Mouse (Mus musculus) small intestine, adult 2 months (tissue): ENCODE measurements around the gene Cacna1c. TPM values are rescaled to one million over a fixed set of nuclear protein-coding genes. Genes with fewer than 3 reads are reported as not detected.

Experiments used
- H3K27ac ChIP-seq: fragments of 200-500 bp; 2 replicates; pipeline ENCODE4 v1.5.1; 2012; ENCODE audit warnings: low read depth, low read length, control low read depth, inconsistent platforms; ENCODE audit not compliant: insufficient read depth
- H3K27me3 ChIP-seq: fragments of 200-500 bp; 2 replicates; pipeline ENCODE4 v1.6.1; 2012; ENCODE audit warnings: mild to moderate bottlenecking, moderate library complexity, low read length, inconsistent platforms; ENCODE audit not compliant: control insufficient read depth, insufficient read depth
- H3K36me3 ChIP-seq: fragments of 200-500 bp; 2 replicates; pipeline ENCODE4 v1.6.1; 2012; ENCODE audit warnings: mild to moderate bottlenecking, low read length, control low read depth, inconsistent platforms; ENCODE audit not compliant: control insufficient read depth, insufficient read depth
- H3K4me1 ChIP-seq: fragments of 200-500 bp; 2 replicates; pipeline ENCODE4 v1.6.1; 2012; ENCODE audit warnings: low read length, inconsistent platforms, mixed read lengths; ENCODE audit not compliant: control insufficient read depth, insufficient read depth, insufficient read length
- H3K4me3 ChIP-seq: fragments of 200-500 bp; 2 replicates; pipeline ENCODE4 v1.5.1; 2012; ENCODE audit warnings: low read depth, mild to moderate bottlenecking, control low read depth, inconsistent platforms, low read length, moderate library complexity
- CTCF ChIP-seq: fragments of 200-500 bp; IDR thresholded peaks from 2 replicates; pipeline ENCODE4 v1.5.1; 2012; ENCODE audit warnings: low read depth, mild to moderate bottlenecking, control low read depth, inconsistent platforms, low read length, moderate library complexity, mixed read lengths; ENCODE audit not compliant: insufficient replicate concordance, insufficient read length; ENCODE audit errors: extremely low read depth
- POLR2A ChIP-seq: fragments of 200-500 bp; IDR thresholded peaks from 2 replicates; pipeline ENCODE4 v1.6.1; 2012; ENCODE audit warnings: low read depth, mild to moderate bottlenecking, control low read depth, inconsistent platforms, low read length, moderate library complexity
- WGBS: fragments of 180-500 bp; shearing (Covaris S2); methylation state at CpG from one replicate; pipeline ENCODE4 v1.1.7; 2018; 5-methylcytosine and 5-hydroxymethylcytosine counted together
- polyA plus RNA-seq: library from polyadenylated mRNA; depleted of rRNA; stranded (reverse); fragments of >200 nt; gene quantifications from 2 replicates; pipeline ENCODE4 v1.2.3, GENCODE M21; 2012

The Cacna1c gene
- polyA plus RNA-seq, 1 experiment: 2.6 TPM

GRCm38 (mm10) chr6:118870241-118870841, 325.9 kb downstream of the Cacna1c start:
- no peaks in the 10 kb centered on the region for H3K36me3 ChIP-seq
- no peak overlapping the region for H3K27ac ChIP-seq
- 0 out of 2 replicates have a peak, but pooled peaks cover 2% of the 10 kb centered on the region for H3K4me1 ChIP-seq
- 53% methylated on average over 7 of the region's 7 CpGs for WGBS
- no peak for TF ChIP-seq POLR2A
- TF ChIP-seq CTCF: no peak
- H3K4me3 ChIP-seq: no peak overlapping the region
- H3K27me3 ChIP-seq: no peaks in the 10 kb centered on the region

GRCm38 (mm10) chr6:118867384-118867783, 328.8 kb downstream of the Cacna1c start:
- H3K36me3 ChIP-seq: no peaks in the 10 kb centered on the region
- H3K27me3 ChIP-seq: no peaks in the 10 kb centered on the region
- 0 out of 2 replicates have a peak, but pooled peaks cover 2% of the 10 kb centered on the region for H3K4me1 ChIP-seq
- TF ChIP-seq CTCF: no peak
- no peak for TF ChIP-seq POLR2A
- H3K27ac ChIP-seq: no peak overlapping the region
- WGBS: 86% methylated on average over 7 of the region's 7 CpGs
- no peak overlapping the region for H3K4me3 ChIP-seq

GRCm38 (mm10) chr6:118866889-118867288, 329.3 kb downstream of the Cacna1c start:
- 72% methylated on average over 3 of the region's 3 CpGs for WGBS
- no peak for TF ChIP-seq POLR2A
- no peak for TF ChIP-seq CTCF
- Histone ChIP-seq H3K27ac (no peak overlapping the region), H3K4me3 (no peak overlapping the region), H3K27me3 (no peaks in the 10 kb centered on the region), H3K4me1 (0 out of 2 replicates have a peak, but pooled peaks cover 2% of the 10 kb centered on the region), H3K36me3 (no peaks in the 10 kb centered on the region)

- no peaks in the 10 kb centered on the region for H3K27me3 ChIP-seq
- WGBS: 78% methylated on average over 5 of the region's 5 CpGs
- H3K36me3 ChIP-seq: no peaks in the 10 kb centered on the region
- no peak overlapping the region for H3K4me3 ChIP-seq
- TF ChIP-seq CTCF (no peak), POLR2A (no peak)
- H3K27ac ChIP-seq: no peak overlapping the region
- H3K4me1 ChIP-seq: 0 out of 2 replicates have a peak, but pooled peaks cover 2% of the 10 kb centered on the region
Measured at GRCm38 (mm10) chr6:118865777-118866380, 330.3 kb downstream of the Cacna1c start.

- Histone ChIP-seq H3K4me3 (no peak overlapping the region), H3K27me3 (no peaks in the 10 kb centered on the region), H3K27ac (no peak overlapping the region), H3K4me1 (0 out of 2 replicates have a peak, but pooled peaks cover 2% of the 10 kb centered on the region), H3K36me3 (no peaks in the 10 kb centered on the region)
- TF ChIP-seq POLR2A (no peak), CTCF (no peak)
- 51% methylated on average over 18 of the region's 18 CpGs for WGBS
Measured at GRCm38 (mm10) chr6:118864696-118865620, 331.3 kb downstream of the Cacna1c start.

- H3K4me3 ChIP-seq: no peak overlapping the region
- no peaks in the 10 kb centered on the region for H3K36me3 ChIP-seq
- TF ChIP-seq CTCF: no peak
- no peak for TF ChIP-seq POLR2A
- 81% methylated on average over 9 of the region's 9 CpGs for WGBS
- H3K27me3 ChIP-seq: no peaks in the 10 kb centered on the region
- H3K4me1 ChIP-seq: 0 out of 2 replicates have a peak, but pooled peaks cover 2% of the 10 kb centered on the region
- no peak overlapping the region for H3K27ac ChIP-seq
Measured at GRCm38 (mm10) chr6:118862727-118863126, 333.5 kb downstream of the Cacna1c start.
